Mouse (Mus musculus): ENCODE data around the gene Neu4. TPM values are rescaled to one million over a fixed set of nuclear protein-coding genes. Genes with fewer than 3 reads are reported as not detected.
A peak's percentile ranks its signal among the peaks of the same experiment; 100 is the strongest.

Neu4 gene
- polyA plus RNA-seq, 1 experiment from 2014 or later: not detected

DNA sequence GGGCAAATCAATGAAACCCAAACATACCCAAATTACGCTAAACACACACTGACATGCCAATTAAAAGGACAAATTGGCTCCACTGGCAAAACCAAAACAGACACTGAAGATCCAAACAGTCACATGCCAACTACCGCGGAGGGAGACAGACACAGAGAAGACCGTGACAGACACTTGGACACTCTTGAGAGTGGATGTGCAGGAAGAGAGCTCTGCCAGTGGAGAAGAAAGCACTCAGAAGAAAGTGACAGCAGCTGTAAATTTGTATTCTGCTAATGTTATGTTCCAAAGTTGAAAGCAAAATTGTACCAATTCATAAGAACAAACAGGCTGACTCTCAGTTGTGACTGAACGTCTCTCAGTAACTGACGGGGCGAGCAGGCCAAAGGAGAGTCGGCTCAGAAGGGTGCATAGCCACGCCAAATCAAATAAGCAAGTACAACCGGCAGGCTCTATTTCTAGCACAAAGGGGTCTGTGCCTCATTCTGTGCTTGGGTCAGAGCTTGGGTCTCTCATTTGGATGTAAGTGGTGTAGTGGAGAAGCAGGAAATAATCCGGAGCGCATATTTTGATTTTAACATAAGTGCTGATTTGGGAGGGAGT, 7.4 kb downstream of the Neu4 start:
- no peaks in the 10 kb centered on the region for H3K9me3 ChIP-seq

GRCm38 (mm10) chr1:94028741-94029140, 8.5 kb downstream of the Neu4 start:
- 86% methylated on average over 2 of the region's 2 CpGs for WGBS
- H3K27me3 ChIP-seq (replicated peaks; ENCODE audit: low read depth, poor library complexity, severe bottlenecking): no peaks in the 10 kb centered on the region
- no peak overlapping the region for H3K4me3 ChIP-seq
- no peaks in the 10 kb centered on the region for H3K4me1 ChIP-seq
- H3K9me3 ChIP-seq: no peaks in the 10 kb centered on the region
- DNase-seq (ENCODE audit: low spot score): no peak
- no peak overlapping the region for H3K27ac ChIP-seq (replicated peaks)
- no peaks in the 10 kb centered on the region for H3K36me3 ChIP-seq (replicated peaks)

More for the DNA sequence above, 7.4 kb downstream of the Neu4 start:
- Histone ChIP-seq H3K4me1 (no peaks in the 10 kb centered on the region), H3K4me3 (no peak overlapping the region), H3K27me3 (replicated peaks; ENCODE audit: low read depth, poor library complexity, severe bottlenecking) (no peaks in the 10 kb centered on the region), H3K27ac (replicated peaks) (no peak overlapping the region), H3K36me3 (replicated peaks) (no peaks in the 10 kb centered on the region)
- WGBS: 87% methylated on average over 12 of the region's 12 CpGs
- no peak for DNase-seq (ENCODE audit: low spot score)

- no peak for DNase-seq (ENCODE audit: low spot score)
- 88% methylated on average over 2 of the region's 2 CpGs for WGBS
- no peak overlapping the region for H3K4me3 ChIP-seq
- H3K9me3 ChIP-seq: no peaks in the 10 kb centered on the region
- peaks cover 9% of the 10 kb centered on the region for H3K4me1 ChIP-seq
- no peaks in the 10 kb centered on the region for H3K36me3 ChIP-seq (replicated peaks)
- 0 out of 2 replicates have a peak, but pooled peaks cover 5% of the 10 kb centered on the region for H3K27me3 ChIP-seq (replicated peaks; ENCODE audit: low read depth, poor library complexity, severe bottlenecking)
- H3K27ac ChIP-seq (replicated peaks): no peak overlapping the region
Observed at GRCm38 (mm10) chr1:94033075-94033602, 12.9 kb downstream of the Neu4 start.

- peak; percentile 84 for DNase-seq (ENCODE audit: low spot score)
- peaks cover 9% of the 10 kb centered on the region for H3K4me1 ChIP-seq
- H3K4me3 ChIP-seq: peak overlapping the region; percentile 61
- peak overlapping the region; percentile 78 for H3K27ac ChIP-seq (replicated peaks)
- 1% methylated on average over 25 of the region's 25 CpGs for WGBS
- 0 out of 2 replicates have a peak, but pooled peaks cover 5% of the 10 kb centered on the region for H3K27me3 ChIP-seq (replicated peaks; ENCODE audit: low read depth, poor library complexity, severe bottlenecking)
- H3K9me3 ChIP-seq: no peaks in the 10 kb centered on the region
- H3K36me3 ChIP-seq (replicated peaks): no peaks in the 10 kb centered on the region
Observed at GRCm38 (mm10) chr1:94034984-94035743, 14.9 kb downstream of the Neu4 start.

GRCm38 (mm10) chr1:94040391-94040790, 20.1 kb downstream of the Neu4 start:
- Histone ChIP-seq H3K27ac (replicated peaks) (no peak overlapping the region), H3K4me3 (no peak overlapping the region), H3K9me3 (no peaks in the 10 kb centered on the region), H3K4me1 (peaks cover 4% of the 10 kb centered on the region), H3K27me3 (replicated peaks; ENCODE audit: low read depth, poor library complexity, severe bottlenecking) (0 out of 2 replicates have a peak, but pooled peaks cover 5% of the 10 kb centered on the region), H3K36me3 (replicated peaks) (no peaks in the 10 kb centered on the region)
- DNase-seq (ENCODE audit: low spot score): no peak
- 88% methylated on average over 2 of the region's 2 CpGs for WGBS

DNA sequence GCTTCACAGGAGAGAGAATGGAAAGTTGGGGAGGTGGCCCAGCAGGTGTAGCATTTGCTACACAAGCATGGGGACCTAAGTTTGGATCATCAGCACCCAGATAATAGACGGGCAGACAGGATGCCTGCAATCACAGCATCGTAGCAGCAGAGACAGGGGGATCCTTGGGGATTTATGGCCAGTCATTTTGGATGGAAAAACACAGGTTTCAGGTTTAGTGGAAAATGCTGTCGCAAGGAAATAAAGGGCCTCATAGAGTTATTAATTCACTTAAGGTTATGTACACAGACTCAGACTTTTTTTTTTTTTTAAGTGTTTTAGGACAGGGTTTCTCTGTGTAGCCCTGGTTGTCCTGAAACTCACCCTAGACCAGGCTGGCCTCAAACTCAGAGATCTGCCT, 25.3 kb downstream of the Neu4 start:
- H3K9me3 ChIP-seq: no peaks in the 10 kb centered on the region
- H3K4me3 ChIP-seq: no peak overlapping the region
- no peak overlapping the region for H3K27ac ChIP-seq (replicated peaks)
- H3K27me3 ChIP-seq (replicated peaks; ENCODE audit: low read depth, poor library complexity, severe bottlenecking): no peaks in the 10 kb centered on the region
- H3K36me3 ChIP-seq (replicated peaks): no peaks in the 10 kb centered on the region
- 76% methylated on average over 3 of the region's 3 CpGs for WGBS
- DNase-seq (ENCODE audit: low spot score): no peak
- no peaks in the 10 kb centered on the region for H3K4me1 ChIP-seq

DNA sequence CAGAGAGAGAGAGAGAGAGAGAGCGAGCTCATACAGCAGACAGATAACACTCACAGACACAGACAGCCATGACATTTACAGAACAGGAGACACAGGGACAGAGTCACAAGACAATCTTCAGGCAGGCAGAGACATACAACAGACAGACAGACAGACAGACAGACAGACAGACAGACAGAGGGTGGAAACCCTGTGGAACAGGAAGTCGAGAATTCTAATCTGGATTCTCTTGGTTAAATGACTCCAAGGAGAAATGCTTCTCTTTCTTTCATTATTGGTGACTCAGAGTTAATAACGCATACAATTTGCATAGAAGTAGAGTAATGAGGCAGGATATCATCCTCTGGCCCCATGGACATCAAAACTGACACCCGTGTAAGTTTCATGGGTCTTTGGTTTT, 26.3 kb downstream of the Neu4 start:
- WGBS: 80% methylated on average over 4 of the region's 4 CpGs
- no peaks in the 10 kb centered on the region for H3K36me3 ChIP-seq (replicated peaks)
- no peak for DNase-seq (ENCODE audit: low spot score)
- H3K27ac ChIP-seq (replicated peaks): no peak overlapping the region
- no peaks in the 10 kb centered on the region for H3K27me3 ChIP-seq (replicated peaks; ENCODE audit: low read depth, poor library complexity, severe bottlenecking)
- no peaks in the 10 kb centered on the region for H3K4me1 ChIP-seq
- no peak overlapping the region for H3K4me3 ChIP-seq
- no peaks in the 10 kb centered on the region for H3K9me3 ChIP-seq

GRCm38 (mm10) chr1:94051104-94051503, 30.9 kb downstream of the Neu4 start:
- WGBS: 92% methylated on average over 5 of the region's 5 CpGs
- no peak overlapping the region for H3K4me3 ChIP-seq
- DNase-seq (ENCODE audit: low spot score): no peak
- H3K27me3 ChIP-seq (replicated peaks; ENCODE audit: low read depth, poor library complexity, severe bottlenecking): no peaks in the 10 kb centered on the region
- H3K9me3 ChIP-seq: no peaks in the 10 kb centered on the region
- no peaks in the 10 kb centered on the region for H3K36me3 ChIP-seq (replicated peaks)
- no peaks in the 10 kb centered on the region for H3K4me1 ChIP-seq
- H3K27ac ChIP-seq (replicated peaks): no peak overlapping the region

DNA sequence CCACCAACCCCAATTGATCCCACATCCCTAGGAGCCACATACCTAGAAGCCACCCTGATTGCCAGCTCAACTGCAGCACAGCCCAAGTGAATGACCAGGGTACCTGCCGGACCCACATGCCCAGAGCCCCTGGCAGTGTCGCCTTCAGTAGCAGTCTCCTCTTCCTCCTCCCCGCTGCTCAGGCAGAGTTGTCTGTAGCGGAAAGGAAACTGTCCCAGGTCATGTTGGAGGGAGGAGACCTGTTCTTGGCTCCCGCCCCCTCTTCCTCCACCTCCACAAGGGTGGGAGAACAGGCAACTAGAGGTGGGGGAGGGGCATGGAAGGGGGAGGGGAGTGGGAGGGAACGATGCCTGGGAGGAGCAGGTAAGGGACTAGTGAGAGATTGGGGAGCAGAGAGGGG, 32.1 kb downstream of the Neu4 start, which contains the start of gene Pdcd1:
Gene Pdcd1, minus strand, starts transcription at position 181 of the 400 bp plus-strand sequence.
- no peak within 1 kb of the TSS for H3K27ac ChIP-seq (replicated peaks)
- DNase-seq (ENCODE audit: low spot score): peak; percentile 6
- H3K4me3 ChIP-seq: no peak within 1 kb of the TSS
- H3K9me3 ChIP-seq: no peaks in the 10 kb centered on the region
- H3K4me1 ChIP-seq: no peaks in the 10 kb centered on the region
- no peaks in the 10 kb centered on the region for H3K36me3 ChIP-seq (replicated peaks)
- H3K27me3 ChIP-seq (replicated peaks; ENCODE audit: low read depth, poor library complexity, severe bottlenecking): no peaks in the 10 kb centered on the region
- 60% methylated on average over 6 of the region's 6 CpGs for WGBS

GRCm38 (mm10) chr1:94053530-94054216, 33.4 kb downstream of the Neu4 start:
- H3K4me3 ChIP-seq: no peak overlapping the region
- H3K27ac ChIP-seq (replicated peaks): no peak overlapping the region
- no peaks in the 10 kb centered on the region for H3K27me3 ChIP-seq (replicated peaks; ENCODE audit: low read depth, poor library complexity, severe bottlenecking)
- 73% methylated on average over 7 of the region's 7 CpGs for WGBS
- no peaks in the 10 kb centered on the region for H3K36me3 ChIP-seq (replicated peaks)
- no peaks in the 10 kb centered on the region for H3K4me1 ChIP-seq
- no peaks in the 10 kb centered on the region for H3K9me3 ChIP-seq
- DNase-seq (ENCODE audit: low spot score): peak; percentile 4

DNA sequence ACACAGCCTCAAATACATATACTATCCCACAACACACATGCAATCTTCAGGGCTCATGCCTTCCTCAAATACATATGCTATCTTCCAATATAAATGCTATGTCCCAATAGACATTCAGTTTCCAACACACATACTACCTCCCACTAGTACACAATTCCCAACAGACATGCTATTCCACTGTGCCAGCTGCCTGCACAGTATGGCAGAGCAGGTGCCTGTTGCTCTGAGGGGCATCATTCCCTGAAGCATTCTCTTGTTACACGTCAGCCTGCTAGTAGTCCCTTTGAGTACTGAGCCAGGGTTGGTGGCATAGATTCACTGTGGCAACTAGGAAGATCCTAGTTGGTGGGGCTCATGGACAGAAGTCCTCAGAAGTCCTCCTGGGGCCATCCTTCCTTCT, 34.2 kb downstream of the Neu4 start:
- no peaks in the 10 kb centered on the region for H3K36me3 ChIP-seq (replicated peaks)
- H3K4me1 ChIP-seq: no peaks in the 10 kb centered on the region
- H3K27ac ChIP-seq (replicated peaks): no peak overlapping the region
- no peak for DNase-seq (ENCODE audit: low spot score)
- WGBS: 72% methylated on average over 1 of the region's 1 CpGs
- no peak overlapping the region for H3K4me3 ChIP-seq
- H3K9me3 ChIP-seq: no peaks in the 10 kb centered on the region
- no peaks in the 10 kb centered on the region for H3K27me3 ChIP-seq (replicated peaks; ENCODE audit: low read depth, poor library complexity, severe bottlenecking)

- Histone ChIP-seq H3K4me3 (no peak overlapping the region), H3K36me3 (replicated peaks) (no peaks in the 10 kb centered on the region), H3K4me1 (no peaks in the 10 kb centered on the region), H3K9me3 (no peaks in the 10 kb centered on the region), H3K27ac (replicated peaks) (no peak overlapping the region), H3K27me3 (replicated peaks; ENCODE audit: low read depth, poor library complexity, severe bottlenecking) (no peaks in the 10 kb centered on the region)
- whole genome bisulfite sequencing: 84% methylated on average over 3 of the region's 3 CpGs
- peak; percentile 2 for DNase-seq (ENCODE audit: low spot score)
Observed at GRCm38 (mm10) chr1:94055966-94056365, 35.7 kb downstream of the Neu4 start.

Measured in embryonic facial prominence, embryonic 10.5 days (tissue).